Mouse (Mus musculus) spleen, adult 2 months (tissue): Measurements from ENCODE around the gene Mettl13.

ENCODE experiments used
- CTCF ChIP-seq: fragments of 200-500 bp; IDR thresholded peaks from 2 replicates; pipeline ENCODE4 v1.5.1; 2011; ENCODE audit warnings: mild to moderate bottlenecking, inconsistent platforms; ENCODE audit not compliant: insufficient read depth, insufficient read length, insufficient replicate concordance; ENCODE audit errors: extremely low read depth
- POLR2A ChIP-seq: fragments of 200-500 bp; IDR thresholded peaks from 2 replicates; pipeline ENCODE4 v1.6.1; 2011; ENCODE audit warnings: low read depth, low read length, inconsistent platforms

DNA sequence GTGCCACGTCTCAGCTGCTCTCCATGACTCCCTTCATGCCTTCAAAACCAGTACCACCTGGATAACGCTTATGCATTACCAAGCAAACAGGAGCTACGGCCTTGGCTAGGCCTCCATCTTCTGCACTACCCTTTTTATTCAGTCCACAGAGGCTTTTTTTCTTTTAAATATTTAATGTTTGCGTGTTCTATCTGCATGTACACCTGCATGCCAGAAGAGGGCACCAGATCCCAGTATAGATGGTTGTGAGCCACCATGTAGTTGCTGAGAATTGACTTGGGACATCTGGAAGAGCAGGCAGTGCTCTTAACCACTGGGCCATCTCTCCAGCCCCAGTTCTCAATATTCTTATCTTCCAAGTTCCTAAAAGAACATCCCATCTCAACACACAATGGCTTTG, 16.8 kb downstream of the Mettl13 start:
- TF ChIP-seq CTCF (no peak), POLR2A (no peak)
